Mouse (Mus musculus) CH12.LX (cell line): ENCODE data around the gene Hdac11.

Experiments
- CTCF ChIP-seq, 2 experiments: IDR thresholded peaks in 1 of 2; conservative IDR thresholded peaks in 1 of 2; 2 replicates each; pipeline ENCODE4 v1.5.1; 2011 to 2012; ENCODE audit warnings: low read depth in 2 of 2, low read length in 2 of 2, improper control_type of control experiment in 1 of 2, inconsistent platforms in 1 of 2, mild to moderate bottlenecking in 1 of 2, moderate library complexity in 1 of 2
- EP300 ChIP-seq: IDR thresholded peaks from 2 replicates; pipeline ENCODE4 v1.6.1; 2011; ENCODE audit warnings: low read length, improper control_type of control experiment
- ETS1 ChIP-seq: conservative IDR thresholded peaks from 2 replicates; pipeline ENCODE4 v1.6.1; 2012; ENCODE audit warnings: low read depth, mild to moderate bottlenecking, inconsistent platforms, low read length, improper control_type of control experiment, moderate library complexity
- GABPA ChIP-seq: IDR thresholded peaks from 2 replicates; pipeline ENCODE4 v1.6.1; 2012; ENCODE audit warnings: low read depth, low read length, improper control_type of control experiment, inconsistent platforms; ENCODE audit not compliant: insufficient replicate concordance
- JUN ChIP-seq: IDR thresholded peaks from 2 replicates; pipeline ENCODE4 v1.6.1; 2011; ENCODE audit warnings: low read depth, mild to moderate bottlenecking, low read length, improper control_type of control experiment, moderate library complexity; ENCODE audit not compliant: insufficient read depth
- MAX ChIP-seq: IDR thresholded peaks from 2 replicates; pipeline ENCODE4 v1.6.1; 2011; ENCODE audit warnings: low read length, improper control_type of control experiment
- POLR2A ChIP-seq: IDR thresholded peaks from 2 replicates; pipeline ENCODE4 v1.6.1; 2011; ENCODE audit warnings: low read depth, mild to moderate bottlenecking, improper control_type of control experiment, low read length
- USF1 ChIP-seq: IDR thresholded peaks from 2 replicates; pipeline ENCODE4 v1.6.1; 2014; ENCODE audit warnings: low read depth, mild to moderate bottlenecking, inconsistent platforms, low read length, improper control_type of control experiment
- ZNF384 ChIP-seq: IDR thresholded peaks from 2 replicates; pipeline ENCODE4 v1.6.1; 2012; ENCODE audit warnings: low read depth, low read length, improper control_type of control experiment, inconsistent platforms

DNA sequence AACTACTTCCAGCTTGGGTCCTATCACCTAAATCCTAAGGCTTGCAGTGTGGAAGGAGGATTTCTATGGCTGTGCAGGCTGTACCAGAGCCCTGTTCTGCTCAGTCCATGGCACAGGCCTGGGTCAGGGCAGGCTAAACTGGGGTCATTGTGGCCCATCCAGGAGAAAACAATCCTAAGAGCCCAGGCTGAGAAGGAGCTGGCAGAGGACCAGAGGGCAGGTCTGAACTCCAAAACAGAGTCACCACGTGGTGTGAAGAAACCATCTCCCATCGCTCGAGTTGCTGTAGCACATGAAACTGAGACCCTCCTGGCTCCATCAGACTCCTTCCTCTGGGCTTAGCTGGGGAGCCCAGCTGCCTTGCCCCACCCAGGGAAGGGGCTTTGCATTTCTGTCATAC is 48.9 kb downstream of the Hdac11 start:
- TF ChIP-seq ETS1 (no peak), GABPA (no peak), CTCF (conservative IDR thresholded peaks at IDR 0.05 in 1 of 2, IDR thresholded peaks at IDR 0.05 in 1 of 2; ENCODE audit: low read depth in 2 of 2, low read length in 2 of 2) (no peak), POLR2A (no peak), JUN (no peak), MAX (no peak), USF1 (no peak), EP300 (no peak), ZNF384 (no peak)
